Comparison of ENCODE assay signal across 30 mouse cellular contexts in genomic region chr10:25399016-25399415, GRCm38 (mm10).
"Had no signal": no experiment of that assay in that cellular context is flagged by ENCODE, and none has a peak within 500 bp of the region (broad histone marks: within the 10 kb centered on the region; RNA-seq: fewer than 3 reads in every experiment).

No protein-coding gene starts in this region.

- H3K4me1 ChIP-seq: hindbrain, embryonic 12.5 days; hindbrain, embryonic 13.5 days; intestine, embryonic 15.5 days had no signal

- H3K4me3 ChIP-seq: heart, embryonic 12.5 days; heart, embryonic 13.5 days; heart, embryonic 15.5 days; hindbrain, embryonic 10.5 days; hindbrain, embryonic 12.5 days; hindbrain, embryonic 13.5 days; hindbrain, embryonic 15.5 days; intestine, embryonic 15.5 days; kidney, embryonic 15.5 days; layer of hippocampus, adult 2 months; left cerebral cortex, adult 2 months had no signal

- DNase-seq: heart, postnatal 10 days; heart, postnatal 14 days; heart, postnatal 36 days; heart, postnatal 4 days; kidney, adult 11 months; kidney, adult 18-20 months; kidney, adult 2 months; kidney, adult 8-10 months; kidney, adult 9 months; kidney, postnatal 10 days; kidney, postnatal 14 days; kidney, postnatal 25 days; kidney, postnatal 36 days; kidney, postnatal 4 days; layer of hippocampus, adult 9-11 months; layer of hippocampus, postnatal 36 days had no signal

- H3K27ac ChIP-seq: heart, embryonic 13.5 days; heart, embryonic 15.5 days; hindbrain, embryonic 10.5 days; hindbrain, embryonic 12.5 days; hindbrain, embryonic 13.5 days; hindbrain, embryonic 14.5 days; hindbrain, embryonic 15.5 days; hindbrain, postnatal 0 days; intestine, embryonic 15.5 days; kidney, embryonic 15.5 days; kidney, postnatal 0 days; layer of hippocampus, adult 2 months; left cerebral cortex, adult 2 months had no signal
